Mouse (Mus musculus): ENCODE results near the gene Clec10a. TPM values are rescaled to one million over a fixed set of nuclear protein-coding genes. Genes with fewer than 3 reads are reported as not detected.

The Clec10a gene
- polyA plus RNA-seq, 1 experiment, result not detected

GRCm38 (mm10) chr11:70218741-70219470 is 62.9 kb downstream of the Clec10a start:
- TF ChIP-seq CTCF (IDR thresholded peaks at IDR 0.05; ENCODE audit: insufficient read depth, low read depth, low read length) (no peak), POLR2A (IDR thresholded peaks at IDR 0.05; ENCODE audit: insufficient read depth, low read depth, low read length) (no peak)
- 88% methylated on average over 15 of the region's 15 CpGs for WGBS

GRCm38 (mm10) chr11:70219873-70220272 is 63.9 kb downstream of the Clec10a start:
- TF ChIP-seq CTCF (IDR thresholded peaks at IDR 0.05; ENCODE audit: insufficient read depth, low read depth, low read length), result no peak
- no peak for TF ChIP-seq POLR2A (IDR thresholded peaks at IDR 0.05; ENCODE audit: insufficient read depth, low read depth, low read length)
- peak overlapping the region; percentile 67 for H3K27ac ChIP-seq (ENCODE audit: insufficient read depth, low read depth, low read length)
- H3K4me3 ChIP-seq (ENCODE audit: insufficient read depth, low read depth, low read length), result peak overlapping the region; percentile 67
- 43% methylated on average over 7 of the region's 7 CpGs for WGBS
- peaks cover 23% of the 10 kb centered on the region for H3K4me1 ChIP-seq (ENCODE audit: control insufficient read depth, insufficient read depth, low read length)

More at GRCm38 (mm10) chr11:70218741-70219470, 62.9 kb downstream of the Clec10a start:
- no peak overlapping the region for H3K4me3 ChIP-seq (ENCODE audit: insufficient read depth, low read depth, low read length)
- H3K27ac ChIP-seq (ENCODE audit: insufficient read depth, low read depth, low read length), result no peak overlapping the region
- H3K4me1 ChIP-seq (ENCODE audit: control insufficient read depth, insufficient read depth, low read length), result peaks cover 32% of the 10 kb centered on the region

- 2% methylated on average over 24 of the region's 24 CpGs for WGBS
- Histone ChIP-seq H3K27ac (ENCODE audit: insufficient read depth, low read depth, low read length) (peak overlapping the region; percentile 67), H3K4me3 (ENCODE audit: insufficient read depth, low read depth, low read length) (peak overlapping the region; percentile 67), H3K4me1 (ENCODE audit: control insufficient read depth, insufficient read depth, low read length) (peaks cover 18% of the 10 kb centered on the region)
- no peak for TF ChIP-seq POLR2A (IDR thresholded peaks at IDR 0.05; ENCODE audit: insufficient read depth, low read depth, low read length)
- TF ChIP-seq CTCF (IDR thresholded peaks at IDR 0.05; ENCODE audit: insufficient read depth, low read depth, low read length), result no peak
Measured at GRCm38 (mm10) chr11:70220323-70220722, 64.3 kb downstream of the Clec10a start.

Other genes starting within 250 kb of the Clec10a start
- not detected in 2 replicates for gene Gps2, start 242.3 kb upstream of the Clec10a start, polyA plus RNA-seq (2012; ENCODE audit: insufficient read depth, insufficient read length, low replicate concordance, missing spikeins)
- 516 and 653 TPM in 2 replicates for gene Eif5a, start 234.2 kb upstream of the Clec10a start, polyA plus RNA-seq (2012; ENCODE audit: insufficient read depth, insufficient read length, low replicate concordance, missing spikeins)
- gene Ybx2, start 220.4 kb upstream of the Clec10a start, polyA plus RNA-seq (2012; ENCODE audit: insufficient read depth, insufficient read length, low replicate concordance, missing spikeins), result not detected in 2 replicates
- gene Slc2a4, start 208.0 kb upstream of the Clec10a start, polyA plus RNA-seq (2012; ENCODE audit: insufficient read depth, insufficient read length, low replicate concordance, missing spikeins), result not detected in 2 replicates
- gene Cldn7, start 191.4 kb upstream of the Clec10a start, polyA plus RNA-seq (2012; ENCODE audit: insufficient read depth, insufficient read length, low replicate concordance, missing spikeins), result not detected in 2 replicates
- gene Ctdnep1, start 175.0 kb upstream of the Clec10a start, polyA plus RNA-seq (2012; ENCODE audit: insufficient read depth, insufficient read length, low replicate concordance, missing spikeins), result not detected in 2 replicates
- not detected in 2 replicates for gene Elp5, start 173.7 kb upstream of the Clec10a start, polyA plus RNA-seq (2012; ENCODE audit: insufficient read depth, insufficient read length, low replicate concordance, missing spikeins)
- gene Gabarap, start 165.1 kb upstream of the Clec10a start, polyA plus RNA-seq (2012; ENCODE audit: insufficient read depth, insufficient read length, low replicate concordance, missing spikeins), result not detected in 2 replicates
- gene Phf23, start 160.4 kb upstream of the Clec10a start, polyA plus RNA-seq (2012; ENCODE audit: insufficient read depth, insufficient read length, low replicate concordance, missing spikeins), result not detected in 2 replicates
- not detected in 2 replicates for gene Dvl2, start 155.6 kb upstream of the Clec10a start, polyA plus RNA-seq (2012; ENCODE audit: insufficient read depth, insufficient read length, low replicate concordance, missing spikeins)
- not detected in 2 replicates for gene Acadvl, start 140.8 kb upstream of the Clec10a start, polyA plus RNA-seq (2012; ENCODE audit: insufficient read depth, insufficient read length, low replicate concordance, missing spikeins)
- 210 and 442 TPM in 2 replicates for gene Dlg4, start 139.3 kb upstream of the Clec10a start, polyA plus RNA-seq (2012; ENCODE audit: insufficient read depth, insufficient read length, low replicate concordance, missing spikeins)
- not detected in 2 replicates for gene Asgr1, start 102.1 kb upstream of the Clec10a start, polyA plus RNA-seq (2012; ENCODE audit: insufficient read depth, insufficient read length, low replicate concordance, missing spikeins)
- gene Asgr2, start 63.6 kb upstream of the Clec10a start, polyA plus RNA-seq (2012; ENCODE audit: insufficient read depth, insufficient read length, low replicate concordance, missing spikeins), result not detected in 2 replicates
- not detected in 2 replicates for gene Mgl2, start 25.9 kb upstream of the Clec10a start, polyA plus RNA-seq (2012; ENCODE audit: insufficient read depth, insufficient read length, low replicate concordance, missing spikeins)
- gene Slc16a11, start 56.6 kb downstream of the Clec10a start, polyA plus RNA-seq (2012; ENCODE audit: insufficient read depth, insufficient read length, low replicate concordance, missing spikeins), result not detected in 2 replicates
- gene Slc16a13, start 64.9 kb downstream of the Clec10a start, polyA plus RNA-seq (2012; ENCODE audit: insufficient read depth, insufficient read length, low replicate concordance, missing spikeins), result not detected in 2 replicates
- gene Bcl6b, start 73.6 kb downstream of the Clec10a start, polyA plus RNA-seq (2012; ENCODE audit: insufficient read depth, insufficient read length, low replicate concordance, missing spikeins), result not detected in 2 replicates
- not detected in 2 replicates for gene 0610010K14Rik, start 81.7 kb downstream of the Clec10a start, polyA plus RNA-seq (2012; ENCODE audit: insufficient read depth, insufficient read length, low replicate concordance, missing spikeins)
- not detected in 2 replicates for gene Gm21988, start 83.6 kb downstream of the Clec10a start, polyA plus RNA-seq (2012; ENCODE audit: insufficient read depth, insufficient read length, low replicate concordance, missing spikeins)
- not detected in 2 replicates for gene Rnasek, start 83.6 kb downstream of the Clec10a start, polyA plus RNA-seq (2012; ENCODE audit: insufficient read depth, insufficient read length, low replicate concordance, missing spikeins)
- gene Alox12, start 99.2 kb downstream of the Clec10a start, polyA plus RNA-seq (2012; ENCODE audit: insufficient read depth, insufficient read length, low replicate concordance, missing spikeins), result not detected in 2 replicates
- gene Alox12e, start 166.4 kb downstream of the Clec10a start, polyA plus RNA-seq (2012; ENCODE audit: insufficient read depth, insufficient read length, low replicate concordance, missing spikeins), result not detected in 2 replicates
- gene Alox15, start 195.8 kb downstream of the Clec10a start, polyA plus RNA-seq (2012; ENCODE audit: insufficient read depth, insufficient read length, low replicate concordance, missing spikeins), result not detected in 2 replicates